Mouse (Mus musculus) liver, embryonic 11.5 days (tissue): ENCODE data around the gene 1700021F07Rik. TPM values are rescaled to one million over a fixed set of nuclear protein-coding genes. Genes with fewer than 3 reads are reported as not detected.
A peak's percentile ranks its signal among the peaks of the same experiment; 100 is the strongest.

Experiments used
- ATAC-seq: fragments of 200-750 bp; cut with Nextera tagmentation; replicated peaks from 2 replicates; pipeline ENCODE4 v1.8.0; 2017; ENCODE audit warnings: moderate number of reproducible peaks, mild to moderate bottlenecking, moderate TSS enrichment, moderate library complexity; ENCODE audit not compliant: low FRiP score
- DNase-seq: peaks from one replicate; pipeline ENCODE4 v3.0.0-alpha.2; 2017; ENCODE audit warnings: low spot score
- H3K27ac ChIP-seq: fragments of 300-500 bp; sonication (generic); 2 replicates; pipeline ENCODE4 v1.5.1; 2014; ENCODE audit warnings: mild to moderate bottlenecking, low read depth, low read length, control low read depth
- H3K27me3 ChIP-seq: fragments of 300-500 bp; sonication (generic); replicated peaks from 2 replicates; pipeline ENCODE4 v1.6.1; 2014; ENCODE audit warnings: low read length, mixed read lengths; ENCODE audit not compliant: control insufficient read depth, insufficient read depth
- H3K36me3 ChIP-seq: fragments of 300-500 bp; sonication (generic); 2 replicates; pipeline ENCODE4 v1.6.1; 2014; ENCODE audit warnings: mild to moderate bottlenecking, low read length, moderate library complexity, mixed read lengths; ENCODE audit not compliant: control insufficient read depth, insufficient read depth
- H3K4me1 ChIP-seq: fragments of 300-500 bp; sonication (generic); replicated peaks from 2 replicates; pipeline ENCODE4 v1.6.1; 2014; ENCODE audit warnings: low read length, mixed read lengths; ENCODE audit not compliant: control insufficient read depth, insufficient read depth
- H3K4me2 ChIP-seq: fragments of 300-500 bp; sonication (generic); 2 replicates; pipeline ENCODE4 v1.6.1; 2014; ENCODE audit warnings: mild to moderate bottlenecking, control low read depth, moderate library complexity
- H3K4me3 ChIP-seq: fragments of 300-500 bp; sonication (generic); 2 replicates; pipeline ENCODE4 v1.5.1; 2014; ENCODE audit warnings: low read depth, low read length, control low read depth
- H3K9ac ChIP-seq: fragments of 300-500 bp; sonication (generic); 2 replicates; pipeline ENCODE4 v1.6.1; 2014; ENCODE audit warnings: low read depth, low read length, control low read depth
- H3K9me3 ChIP-seq: fragments of 300-500 bp; sonication (generic); 2 replicates; pipeline ENCODE4 v1.6.1; 2016; ENCODE audit warnings: low read length, inconsistent platforms, mixed read lengths; ENCODE audit not compliant: control insufficient read depth
- WGBS: fragments of 180-500 bp; shearing (Covaris S2); extraction: QIAGEN DNeasy Blood & Tissue Kit; methylation state at CpG from one replicate; pipeline ENCODE4 v1.1.7; 2014; 5-methylcytosine and 5-hydroxymethylcytosine counted together
- polyA plus RNA-seq: library from polyadenylated mRNA; unstranded; fragments of >200 nt; fragmentation: Nextera tagmentation; extraction: Ambion mirVana; gene quantifications from 2 replicates; pipeline ENCODE4 v1.2.1, GENCODE M21; 2014

1700021F07Rik gene
- polyA plus RNA-seq, 1 experiment from 2014 or later, result not detected

- no peaks in the 10 kb centered on the region for H3K36me3 ChIP-seq
- H3K9ac ChIP-seq, result no peak overlapping the region
- 72% methylated on average over 15 of the region's 15 CpGs for WGBS
- ATAC-seq, result no peak
- no peaks in the 10 kb centered on the region for H3K9me3 ChIP-seq
- no peak overlapping the region for H3K4me3 ChIP-seq
- DNase-seq, result no peak
- no peaks in the 10 kb centered on the region for H3K27me3 ChIP-seq
- H3K4me2 ChIP-seq, result no peak overlapping the region
- H3K4me1 ChIP-seq, result no peaks in the 10 kb centered on the region
- H3K27ac ChIP-seq, result no peak overlapping the region
These were observed 10.5 kb downstream of the 1700021F07Rik start for GRCm38 (mm10) chr2:173532711-173533462.

DNA sequence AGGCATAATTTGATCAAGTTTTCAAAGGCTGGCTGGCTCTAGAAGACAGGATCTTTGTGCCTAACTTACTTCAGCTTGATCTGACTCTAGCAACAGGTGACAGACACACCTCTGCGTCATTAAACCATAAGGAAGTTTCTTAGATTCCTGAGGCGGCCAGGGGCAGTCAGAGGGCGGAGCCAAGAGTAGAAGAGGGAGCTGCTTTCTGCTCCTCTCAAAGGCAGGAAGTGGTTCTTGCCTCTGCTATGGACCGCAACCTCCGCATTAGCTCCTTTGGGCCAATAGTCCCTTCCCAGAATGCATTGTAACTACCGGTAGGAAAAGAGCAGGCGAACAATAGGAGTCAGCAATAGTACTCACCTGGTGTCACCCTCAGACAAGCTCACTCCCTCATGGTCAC is 12.2 kb downstream of the 1700021F07Rik start:
- Histone ChIP-seq H3K4me2 (no peak overlapping the region), H3K9me3 (no peaks in the 10 kb centered on the region), H3K27me3 (no peaks in the 10 kb centered on the region), H3K27ac (no peak overlapping the region), H3K9ac (no peak overlapping the region), H3K36me3 (no peaks in the 10 kb centered on the region), H3K4me1 (no peaks in the 10 kb centered on the region), H3K4me3 (no peak overlapping the region)
- no peak for ATAC-seq
- WGBS, result 50% methylated on average over 7 of the region's 7 CpGs
- DNase-seq, result no peak

DNA sequence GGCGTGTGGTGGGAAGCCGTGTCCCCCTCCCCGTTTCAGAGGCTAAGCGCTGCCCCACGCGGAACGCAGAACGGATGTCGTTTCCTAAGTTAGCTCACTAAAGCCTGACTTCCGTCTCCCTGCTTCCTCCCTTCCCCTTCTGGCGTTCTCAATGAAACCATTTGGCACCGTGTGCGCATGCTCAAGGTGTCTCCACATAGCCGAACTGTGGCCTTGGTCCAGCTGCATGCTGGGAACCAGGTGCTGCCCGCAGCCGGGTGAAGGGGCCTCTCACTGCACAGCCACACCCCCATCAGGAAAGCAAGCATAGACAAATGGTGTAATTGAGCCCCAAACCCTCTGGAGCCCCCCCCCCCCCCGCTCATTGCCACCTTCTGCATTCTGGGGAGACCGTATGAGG is 13.0 kb downstream of the 1700021F07Rik start:
- H3K27me3 ChIP-seq, result no peaks in the 10 kb centered on the region
- H3K27ac ChIP-seq, result no peak overlapping the region
- no peak for ATAC-seq
- no peak for DNase-seq
- no peaks in the 10 kb centered on the region for H3K9me3 ChIP-seq
- no peaks in the 10 kb centered on the region for H3K36me3 ChIP-seq
- no peak overlapping the region for H3K4me2 ChIP-seq
- H3K9ac ChIP-seq, result no peak overlapping the region
- WGBS, result 82% methylated on average over 18 of the region's 18 CpGs
- no peak overlapping the region for H3K4me3 ChIP-seq
- no peaks in the 10 kb centered on the region for H3K4me1 ChIP-seq

DNA sequence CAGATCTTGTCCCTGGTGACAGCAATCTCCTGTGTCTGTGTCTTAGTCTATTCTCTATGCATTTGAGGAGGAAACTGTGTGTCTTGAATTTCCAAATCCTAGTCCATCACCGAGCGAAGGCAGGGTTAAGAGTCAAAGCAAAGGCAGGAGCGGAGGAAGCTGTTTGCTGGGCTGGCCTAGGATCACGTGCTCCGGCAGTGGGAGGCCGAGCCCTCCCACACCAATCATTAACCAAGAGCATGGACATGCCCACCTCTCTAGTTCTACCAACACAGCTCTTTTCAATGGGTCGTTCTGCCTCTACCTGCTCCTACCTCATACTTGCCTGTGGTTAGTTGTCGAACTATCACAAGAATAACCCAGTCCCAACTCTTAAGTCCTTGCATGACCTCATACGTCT is 13.5 kb downstream of the 1700021F07Rik start:
- H3K4me2 ChIP-seq, result no peak overlapping the region
- H3K27me3 ChIP-seq, result no peaks in the 10 kb centered on the region
- no peaks in the 10 kb centered on the region for H3K4me1 ChIP-seq
- no peak overlapping the region for H3K9ac ChIP-seq
- no peak overlapping the region for H3K4me3 ChIP-seq
- 84% methylated on average over 9 of the region's 9 CpGs for WGBS
- H3K36me3 ChIP-seq, result no peaks in the 10 kb centered on the region
- ATAC-seq (0 out of 2 replicates have a peak, but pooled peaks have one; percentile 29), DNase-seq (no peak)
- H3K27ac ChIP-seq, result no peak overlapping the region
- no peaks in the 10 kb centered on the region for H3K9me3 ChIP-seq

DNA sequence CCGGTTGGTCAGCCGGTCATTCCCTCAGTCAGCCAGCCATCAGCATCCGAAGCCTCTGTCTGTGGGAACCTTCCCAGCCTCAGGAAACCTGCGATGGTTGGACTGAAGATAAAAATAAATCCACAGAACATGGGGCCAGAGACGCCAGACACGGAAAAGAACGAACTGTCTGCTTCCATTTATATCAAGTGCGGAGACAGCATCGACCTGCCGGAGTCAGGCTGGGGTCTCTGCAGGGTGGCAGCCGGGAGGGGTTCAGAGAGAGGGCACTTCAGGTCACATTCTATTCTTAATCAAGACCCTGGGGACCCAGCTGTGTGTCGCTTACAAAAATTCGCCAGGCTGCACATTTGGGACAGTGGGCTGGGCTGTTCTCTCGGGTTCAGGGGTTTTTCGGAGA is 17.4 kb downstream of the 1700021F07Rik start:
- ATAC-seq, result no peak
- WGBS, result 71% methylated on average over 15 of the region's 15 CpGs
- no peak for DNase-seq
- no peaks in the 10 kb centered on the region for H3K9me3 ChIP-seq
- no peak overlapping the region for H3K4me2 ChIP-seq
- no peaks in the 10 kb centered on the region for H3K36me3 ChIP-seq
- no peaks in the 10 kb centered on the region for H3K4me1 ChIP-seq
- no peak overlapping the region for H3K27ac ChIP-seq
- no peaks in the 10 kb centered on the region for H3K27me3 ChIP-seq
- H3K9ac ChIP-seq, result no peak overlapping the region
- no peak overlapping the region for H3K4me3 ChIP-seq

- no peak overlapping the region for H3K9ac ChIP-seq
- H3K9me3 ChIP-seq, result no peaks in the 10 kb centered on the region
- ATAC-seq (no peak), DNase-seq (no peak)
- no peaks in the 10 kb centered on the region for H3K4me1 ChIP-seq
- H3K27ac ChIP-seq, result no peak overlapping the region
- H3K4me3 ChIP-seq, result no peak overlapping the region
- no peak overlapping the region for H3K4me2 ChIP-seq
- peaks cover 6% of the 10 kb centered on the region; the same call in 1 of the 2 replicates for H3K27me3 ChIP-seq
- WGBS, result 23% methylated on average over 4 of the region's 4 CpGs
- no peaks in the 10 kb centered on the region for H3K36me3 ChIP-seq
These were observed 19.4 kb downstream of the 1700021F07Rik start for GRCm38 (mm10) chr2:173541748-173542147.

DNA sequence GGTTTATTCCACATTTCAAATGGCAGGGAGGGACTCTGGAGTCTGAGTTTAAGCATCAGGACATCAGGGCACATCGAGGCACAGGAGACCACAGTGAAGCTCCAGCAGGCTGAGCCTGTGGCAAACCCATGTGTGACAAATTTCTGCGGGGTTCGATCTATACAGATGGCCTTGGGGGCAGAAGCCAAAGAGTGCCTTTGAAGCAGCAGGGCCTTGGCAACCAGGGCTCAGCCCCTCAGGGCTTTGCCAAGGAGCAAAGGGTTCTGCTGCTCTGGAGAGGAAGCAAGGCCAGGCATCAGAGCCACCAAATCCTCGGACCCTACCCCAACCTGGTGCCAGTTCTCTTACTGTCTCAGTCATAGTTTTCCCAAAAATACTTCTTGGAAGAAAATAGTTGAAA is 20.3 kb downstream of the 1700021F07Rik start:
- Histone ChIP-seq H3K36me3 (no peaks in the 10 kb centered on the region), H3K4me2 (no peak overlapping the region), H3K27ac (no peak overlapping the region), H3K9ac (no peak overlapping the region), H3K4me1 (no peaks in the 10 kb centered on the region), H3K27me3 (peaks cover 6% of the 10 kb centered on the region; the same call in 1 of the 2 replicates), H3K4me3 (no peak overlapping the region), H3K9me3 (no peaks in the 10 kb centered on the region)
- DNase-seq, result no peak
- ATAC-seq, result no peak
- WGBS, result 86% methylated on average over 4 of the region's 4 CpGs

GRCm38 (mm10) chr2:173545992-173546703 is 23.8 kb downstream of the 1700021F07Rik start:
- WGBS, result 45% methylated on average over 15 of the region's 15 CpGs
- Histone ChIP-seq H3K4me3 (no peak overlapping the region), H3K9ac (no peak overlapping the region), H3K27ac (no peak overlapping the region), H3K36me3 (no peaks in the 10 kb centered on the region), H3K4me1 (no peaks in the 10 kb centered on the region), H3K9me3 (no peaks in the 10 kb centered on the region), H3K4me2 (no peak overlapping the region), H3K27me3 (peaks cover 6% of the 10 kb centered on the region; the same call in 1 of the 2 replicates)
- ATAC-seq (0 out of 2 replicates have a peak, but pooled peaks have one; percentile 29), DNase-seq (peak; percentile 72)
